Mouse (Mus musculus): ENCODE measurements around the gene Pacsin3.

GRCm38 (mm10) chr2:91252512-91252911, 3.2 kb upstream of the Pacsin3 start:
- no peak for TF ChIP-seq CTCF (IDR thresholded peaks at IDR 0.05; ENCODE audit: low read depth, low read length)
- TF ChIP-seq POLR2A (IDR thresholded peaks at IDR 0.05; ENCODE audit: extremely low read depth, insufficient read depth, low read length), result no peak

All from liver, adult 2 months (tissue).